Mouse (Mus musculus) telencephalon, adult 2 months (tissue): Measurements from ENCODE around the gene Fbxl12.

ENCODE experiments used
- DNase-seq: peaks from one replicate; pipeline ENCODE4 v3.0.0-alpha.2; 2011; ENCODE audit warnings: low read depth, low spot score

Gene Fbxl12

GRCm38 (mm10) chr9:20571060-20571459 lies 73.5 kb downstream of the Fbxl12 start:
- no peak for DNase-seq
